Mouse (Mus musculus) intestine, postnatal 0 days (tissue): ENCODE measurements around the gene Rab26. TPM values are rescaled to one million over a fixed set of nuclear protein-coding genes. Genes with fewer than 3 reads are reported as not detected.

Experiments used
- ATAC-seq: fragments of 200-750 bp; cut with Nextera tagmentation; 2 replicates; pipeline ENCODE4 v1.8.0; 2017; ENCODE audit warnings: mild to moderate bottlenecking, moderate TSS enrichment, moderate library complexity
- H3K27ac ChIP-seq: fragments of 300-500 bp; sonication (generic); 2 replicates; pipeline ENCODE4 v1.5.1; 2014; ENCODE audit warnings: mild to moderate bottlenecking, low read depth, low read length, moderate library complexity
- H3K27me3 ChIP-seq: fragments of 300-500 bp; sonication (generic); replicated peaks from 2 replicates; pipeline ENCODE4 v1.6.1; 2014; ENCODE audit warnings: low read length, mixed read lengths; ENCODE audit not compliant: control insufficient read depth, insufficient read depth
- H3K36me3 ChIP-seq: fragments of 300-500 bp; sonication (generic); 2 replicates; pipeline ENCODE4 v1.6.1; 2014; ENCODE audit warnings: mild to moderate bottlenecking, moderate library complexity; ENCODE audit not compliant: control insufficient read depth, insufficient read depth
- H3K4me1 ChIP-seq: fragments of 300-500 bp; sonication (generic); replicated peaks from 2 replicates; pipeline ENCODE4 v1.6.1; 2014; ENCODE audit warnings: antibody characterized with exemption, low read length, mixed read lengths; ENCODE audit not compliant: control insufficient read depth, insufficient read depth
- H3K4me2 ChIP-seq: fragments of 300-500 bp; sonication (generic); replicated peaks from 2 replicates; pipeline ENCODE4 v1.6.1; 2014; ENCODE audit warnings: low read depth, mild to moderate bottlenecking, moderate library complexity
- H3K4me3 ChIP-seq: fragments of 300-500 bp; sonication (generic); 2 replicates; pipeline ENCODE4 v1.5.1; 2014; ENCODE audit warnings: low read depth, low read length
- H3K9ac ChIP-seq: fragments of 300-500 bp; sonication (generic); 2 replicates; pipeline ENCODE4 v1.6.1; 2014; ENCODE audit warnings: mild to moderate bottlenecking, low read depth, low read length
- H3K9me3 ChIP-seq: fragments of 300-500 bp; sonication (generic); 2 replicates; pipeline ENCODE4 v1.6.1; 2016; ENCODE audit warnings: mixed run types; ENCODE audit not compliant: control insufficient read depth
- CTCF ChIP-seq: sonication (generic); IDR thresholded peaks from 2 replicates; pipeline ENCODE4 v1.5.1; 2016; ENCODE audit warnings: low read depth, mild to moderate bottlenecking, control low read depth, antibody characterized with exemption, moderate library complexity
- WGBS: fragments of 180-500 bp; shearing (Covaris S2); extraction: QIAGEN DNeasy Blood & Tissue Kit; methylation state at CpG from one replicate; pipeline ENCODE4 v1.1.7; 2014; 5-methylcytosine and 5-hydroxymethylcytosine counted together
- polyA plus RNA-seq: library from polyadenylated mRNA; unstranded; fragments of >200 nt; fragmentation: Nextera tagmentation; extraction: Ambion mirVana; gene quantifications from 2 replicates; pipeline ENCODE4 v1.2.1, GENCODE M21; 2015

Gene Rab26
- polyA plus RNA-seq, 1 experiment from 2014 or later: 0.31 TPM

DNA sequence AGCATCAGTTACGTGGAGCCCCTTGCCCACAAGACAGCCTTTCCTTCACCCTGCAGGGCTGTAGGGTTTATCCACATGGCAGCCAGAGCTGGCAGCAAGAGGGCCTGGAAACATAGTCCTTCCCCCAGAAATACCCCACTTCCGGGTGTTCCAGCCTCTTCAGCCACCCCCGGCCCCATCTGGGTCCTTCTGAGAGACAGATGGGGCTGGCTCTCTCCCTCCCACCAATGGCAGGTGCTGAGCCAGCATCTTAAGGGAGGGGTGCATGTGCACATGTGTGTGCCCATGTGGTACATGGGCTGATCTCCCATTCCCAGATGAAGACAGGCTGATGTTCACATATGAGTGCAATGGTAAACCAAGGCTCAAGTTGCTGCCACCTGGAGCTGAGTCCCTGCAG, 38.6 kb downstream of the Rab26 start:
- Histone ChIP-seq H3K9me3 (no peaks in the 10 kb centered on the region), H3K4me1 (no peaks in the 10 kb centered on the region), H3K9ac (no peak overlapping the region), H3K27ac (no peak overlapping the region), H3K36me3 (no peaks in the 10 kb centered on the region), H3K27me3 (0 out of 2 replicates have a peak, but pooled peaks cover 5% of the 10 kb centered on the region), H3K4me3 (no peak overlapping the region), H3K4me2 (no peak overlapping the region)
- no peak for TF ChIP-seq CTCF
- no peak for ATAC-seq
- 82% methylated on average over 3 of the region's 3 CpGs for WGBS

DNA sequence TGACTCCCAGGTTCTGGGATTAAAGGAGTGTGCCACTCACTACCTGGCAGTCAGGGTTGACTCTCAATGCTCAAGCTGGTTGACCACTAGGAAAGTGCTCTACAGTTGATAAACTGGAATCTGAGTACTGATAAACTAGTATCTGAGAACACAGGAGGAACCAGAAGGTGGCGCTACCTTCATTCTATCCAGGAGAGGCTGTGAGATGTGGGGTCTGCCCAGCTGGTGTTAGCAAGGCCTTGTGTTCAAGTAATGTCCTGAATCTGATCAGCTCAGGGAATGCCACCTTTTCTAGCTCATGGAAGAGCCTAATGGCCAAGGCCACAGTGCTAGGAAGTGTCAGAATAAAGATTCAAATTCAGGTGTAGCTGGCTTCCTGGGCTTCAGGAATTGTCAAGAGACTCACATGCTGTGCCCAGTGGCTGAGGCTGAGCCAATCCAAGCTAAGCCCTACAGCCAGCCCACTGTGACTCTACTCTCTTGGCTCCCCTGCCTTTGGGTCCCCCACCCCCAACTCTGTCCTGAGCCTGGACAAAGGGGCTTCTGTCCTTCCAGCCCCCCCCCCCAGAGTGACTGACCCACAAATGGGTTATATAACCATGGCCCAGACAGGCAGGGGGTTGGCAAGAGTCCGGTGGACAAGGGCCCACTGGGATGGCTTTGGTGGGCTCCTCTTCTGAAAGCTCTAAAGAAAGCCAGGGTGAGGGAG, 39.2 kb downstream of the Rab26 start:
- no peak for ATAC-seq
- peak; percentile 82 for TF ChIP-seq CTCF
- 47% methylated on average over 2 of the region's 2 CpGs for WGBS

DNA sequence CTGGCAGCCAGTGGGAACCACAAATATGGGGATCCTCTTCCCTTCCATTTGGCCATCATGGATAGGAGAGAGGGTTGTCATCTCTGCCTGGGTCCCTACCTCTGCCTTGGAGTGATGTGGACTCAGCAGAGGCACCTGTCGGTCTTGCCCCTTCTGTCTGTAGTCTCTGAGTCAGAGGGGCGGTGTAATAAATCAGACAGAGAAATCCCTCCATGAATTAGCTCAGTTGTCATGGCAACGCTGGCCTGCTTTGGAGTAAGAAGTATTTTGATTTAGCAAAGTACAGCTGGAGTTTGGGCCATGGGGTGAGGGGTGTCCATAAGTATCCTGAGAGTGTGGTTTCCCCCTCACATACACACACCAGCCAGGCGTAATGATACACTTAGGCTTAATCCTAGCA, 43.6 kb downstream of the Rab26 start:
- Histone ChIP-seq H3K27me3 (peaks cover 32% of the 10 kb centered on the region; the same call in 1 of the 2 replicates), H3K9me3 (no peaks in the 10 kb centered on the region), H3K36me3 (no peaks in the 10 kb centered on the region), H3K9ac (no peak overlapping the region), H3K4me2 (no peak overlapping the region), H3K4me1 (peaks cover 6% of the 10 kb centered on the region; the same call in 1 of the 2 replicates), H3K4me3 (no peak overlapping the region), H3K27ac (no peak overlapping the region)
- no peak for TF ChIP-seq CTCF
- 69% methylated on average over 4 of the region's 4 CpGs for WGBS
- no peak for ATAC-seq

More for the DNA sequence above, 39.2 kb downstream of the Rab26 start:
- no peak overlapping the region for H3K4me2 ChIP-seq
- H3K27me3 ChIP-seq: peaks cover 8% of the 10 kb centered on the region; the same call in 1 of the 2 replicates
- no peaks in the 10 kb centered on the region for H3K36me3 ChIP-seq
- H3K27ac ChIP-seq: no peak overlapping the region
- H3K4me3 ChIP-seq: no peak overlapping the region
- no peaks in the 10 kb centered on the region for H3K9me3 ChIP-seq
- no peak overlapping the region for H3K9ac ChIP-seq
- H3K4me1 ChIP-seq: no peaks in the 10 kb centered on the region

DNA sequence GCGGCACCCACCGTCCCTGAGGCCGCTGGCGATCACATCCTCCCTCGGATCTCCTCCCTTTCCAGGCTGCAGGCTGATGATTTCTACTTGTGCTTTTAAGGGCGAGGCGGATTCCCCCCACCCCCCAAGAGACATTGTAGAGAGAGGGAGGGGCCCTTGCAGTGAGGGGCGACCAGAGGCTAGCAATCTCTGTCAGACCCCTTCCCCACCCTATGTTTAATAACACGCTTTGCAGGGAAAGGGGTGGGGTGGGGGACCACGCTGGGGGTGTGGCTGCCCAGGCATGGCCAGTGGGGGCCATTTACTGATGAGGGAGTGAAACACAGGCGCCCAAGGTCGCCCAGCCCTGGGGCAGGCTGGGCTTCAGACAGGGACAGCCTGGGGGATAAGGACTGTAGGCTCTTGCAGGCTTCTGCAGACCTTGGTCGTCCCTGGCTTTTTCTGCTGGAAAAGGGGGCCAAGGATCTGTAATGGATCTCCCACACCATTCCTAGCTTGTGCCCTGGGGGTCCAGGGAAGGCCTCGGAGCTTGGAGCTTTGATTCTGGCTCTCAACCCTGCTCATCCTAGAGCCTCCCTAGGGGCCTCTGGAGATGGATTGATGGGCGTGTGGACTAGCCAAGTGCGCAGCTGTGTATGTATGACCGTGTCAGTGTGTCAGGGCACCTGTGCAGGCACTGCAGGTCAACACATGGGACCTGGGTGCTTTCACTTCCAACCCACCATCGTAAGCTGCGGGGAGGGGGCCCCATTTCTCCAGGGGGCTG, 44.6 kb downstream of the Rab26 start:
- H3K27me3 ChIP-seq: peaks cover 32% of the 10 kb centered on the region; the same call in 1 of the 2 replicates
- no peaks in the 10 kb centered on the region for H3K36me3 ChIP-seq
- peak overlapping the region; percentile 50 for H3K9ac ChIP-seq
- peak overlapping the region; percentile 96 for H3K4me2 ChIP-seq
- H3K9me3 ChIP-seq: no peaks in the 10 kb centered on the region
- peak overlapping the region; percentile 66 for H3K4me3 ChIP-seq
- H3K4me1 ChIP-seq: peaks cover 6% of the 10 kb centered on the region; the same call in 1 of the 2 replicates
- no peak for ATAC-seq
- H3K27ac ChIP-seq: no peak overlapping the region
- no peak for TF ChIP-seq CTCF
- WGBS: 27% methylated on average over 19 of the region's 19 CpGs

GRCm38 (mm10) chr17:24488662-24489264, 45.2 kb downstream of the Rab26 start:
- peak; percentile 48; the same call in 1 of the 2 replicates for ATAC-seq
- peak overlapping the region; percentile 96 for H3K4me2 ChIP-seq
- no peak overlapping the region for H3K27ac ChIP-seq
- H3K27me3 ChIP-seq: peaks cover 32% of the 10 kb centered on the region; the same call in 1 of the 2 replicates
- no peaks in the 10 kb centered on the region for H3K9me3 ChIP-seq
- WGBS: under 1% methylated on average over 75 of the region's 81 CpGs
- H3K36me3 ChIP-seq: no peaks in the 10 kb centered on the region
- no peak for TF ChIP-seq CTCF
- peak overlapping the region; percentile 66 for H3K4me3 ChIP-seq
- peaks cover 6% of the 10 kb centered on the region; the same call in 1 of the 2 replicates for H3K4me1 ChIP-seq
- peak overlapping the region; percentile 50 for H3K9ac ChIP-seq

DNA sequence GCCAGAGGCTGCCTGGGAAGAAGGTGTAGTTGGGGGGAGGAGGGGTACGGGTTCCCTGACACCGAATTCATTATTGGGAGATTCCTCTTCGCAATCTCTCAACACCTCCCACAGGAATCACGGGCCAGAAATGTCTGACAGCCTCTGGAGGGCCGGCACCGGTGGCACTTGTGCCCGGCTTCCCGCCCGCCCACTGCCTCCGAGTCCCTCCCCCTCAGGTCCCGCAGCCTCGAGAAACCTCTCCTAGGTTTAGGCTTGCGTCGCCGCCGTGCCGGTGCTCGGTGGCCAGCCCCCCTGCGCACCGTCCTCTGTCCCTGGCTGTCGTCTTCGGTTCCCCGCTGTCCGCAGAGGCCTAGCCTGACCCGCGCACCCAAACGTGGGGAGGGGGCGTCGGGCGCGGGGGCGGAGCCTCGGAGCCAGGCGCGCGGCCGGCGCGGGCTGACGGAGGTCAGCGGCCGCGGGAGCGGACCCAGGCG, 45.8 kb downstream of the Rab26 start, which contains the start of gene Caskin1:
Caskin1 (plus strand) TSS at position 416 of the 476 bp plus-strand sequence.
- 3% methylated on average over 33 of the region's 45 CpGs for WGBS

More for the DNA sequence above, 45.8 kb downstream of the Rab26 start, which contains the start of gene Caskin1:
- H3K27me3 ChIP-seq: peaks cover 32% of the 10 kb centered on the region; the same call in 1 of the 2 replicates
- 0 out of 2 replicates have a peak, but pooled peaks have one; percentile 33 for ATAC-seq
- H3K4me2 ChIP-seq: peak within 1 kb of the TSS; percentile 96
- H3K4me1 ChIP-seq: peaks cover 6% of the 10 kb centered on the region; the same call in 1 of the 2 replicates
- no peaks in the 10 kb centered on the region for H3K36me3 ChIP-seq
- H3K9me3 ChIP-seq: no peaks in the 10 kb centered on the region
- peak within 1 kb of the TSS; percentile 66 for H3K4me3 ChIP-seq
- no peak for TF ChIP-seq CTCF
- H3K9ac ChIP-seq: peak within 1 kb of the TSS; percentile 50
- no peak within 1 kb of the TSS for H3K27ac ChIP-seq
